Mouse (Mus musculus) E14TG2a.4 (cell line): ENCODE measurements at regions not wholly inside any gene's neighbourhood (a gene's known extent, or its start where the extent isn't known, plus 50 kb on each side); places are given as distances from the start of the nearest gene placed in this dataset.

Experiments used
- CTCF ChIP-seq: conservative IDR thresholded peaks from 2 replicates; pipeline ENCODE4 v1.5.1; 2014; ENCODE audit warnings: low read length
- NANOG ChIP-seq: IDR thresholded peaks from 2 replicates; pipeline ENCODE4 v1.6.1; 2014; ENCODE audit warnings: borderline replicate concordance, low read length, mixed read lengths
- POU5F1 ChIP-seq: IDR thresholded peaks from 2 replicates; pipeline ENCODE4 v1.6.1; 2014; ENCODE audit warnings: low read length, borderline replicate concordance

DNA sequence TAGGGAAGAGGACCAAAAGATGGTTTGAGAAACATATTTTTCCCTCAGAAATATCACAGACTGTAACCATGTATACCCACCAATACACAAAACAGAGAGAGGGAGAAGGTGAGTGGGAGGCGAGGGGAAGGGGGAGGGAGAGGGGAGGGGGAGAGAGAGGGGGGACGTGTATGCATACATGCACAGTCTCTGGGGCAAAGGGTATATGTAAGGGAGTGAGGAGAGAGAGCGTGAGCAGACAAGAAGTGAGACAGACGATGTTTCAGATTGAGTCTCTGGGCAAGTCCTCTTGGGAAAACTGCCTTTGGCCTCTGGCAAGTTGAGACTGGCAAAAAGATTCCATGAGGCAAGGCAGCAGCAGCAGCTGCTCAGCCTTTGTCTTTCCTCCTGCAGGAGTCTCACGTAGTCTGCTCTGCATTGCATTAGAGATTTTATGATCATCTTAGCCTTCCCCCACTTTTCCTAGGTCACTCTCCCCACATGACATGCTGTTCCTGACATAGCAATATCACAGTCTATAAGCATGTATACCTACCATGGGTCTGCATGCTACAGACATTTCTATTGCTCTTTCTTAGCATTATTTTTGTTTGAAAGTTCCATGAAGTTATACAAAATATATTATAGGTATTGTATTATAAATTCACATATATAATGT lies 308.3 kb downstream of the Fam84a start:
- TF ChIP-seq CTCF, result no peak
- no peak for TF ChIP-seq NANOG
- no peak for TF ChIP-seq POU5F1
